Mouse (Mus musculus): Measurements from ENCODE around the gene Itpkb.

Itpkb gene

DNA sequence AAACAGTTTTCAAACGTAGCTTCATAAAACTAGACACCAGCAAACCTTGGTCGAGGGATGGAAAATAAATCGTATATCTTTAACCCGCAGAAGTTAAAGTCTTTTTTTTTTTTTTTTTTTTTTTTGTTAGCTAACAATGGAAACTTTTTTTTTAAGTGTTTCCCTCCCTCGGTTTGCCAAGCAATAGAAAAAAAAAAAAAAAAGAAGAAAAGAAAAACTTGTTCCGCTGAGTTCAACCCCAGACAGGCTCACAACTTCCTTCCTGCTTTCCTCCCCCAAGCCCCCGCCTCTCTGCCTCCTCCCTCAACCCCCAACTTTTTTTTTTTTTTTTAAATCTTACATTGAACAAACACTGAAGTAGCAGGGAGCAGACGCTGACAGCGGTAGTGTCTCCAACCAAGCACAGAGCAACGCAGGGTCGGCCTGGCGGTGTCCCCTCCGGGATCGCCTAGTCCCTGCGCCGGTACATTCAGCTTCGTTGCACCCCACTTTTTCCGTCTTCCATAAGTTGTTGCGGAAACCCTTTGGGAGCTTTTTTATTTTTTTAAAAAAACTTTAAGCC, at the start of gene Itpkb:
Gene Itpkb, plus strand, starts transcription at position 341 of the 562 bp plus-strand sequence.
- peak; percentile 66 for DNase-seq (ENCODE audit: low read depth, low spot score)

GRCm38 (mm10) chr1:180282581-180282980, 47.7 kb upstream of the Itpkb start:
- peak; percentile 49 for DNase-seq (ENCODE audit: low read depth, low spot score)

GRCm38 (mm10) chr1:180283813-180284768, 46.2 kb upstream of the Itpkb start:
- peak; percentile 73 for DNase-seq (ENCODE audit: low read depth, low spot score)

- DNase-seq (ENCODE audit: low read depth, low spot score) = peak; percentile 49
Measured at GRCm38 (mm10) chr1:180286081-180286831, 44.0 kb upstream of the Itpkb start.

DNA sequence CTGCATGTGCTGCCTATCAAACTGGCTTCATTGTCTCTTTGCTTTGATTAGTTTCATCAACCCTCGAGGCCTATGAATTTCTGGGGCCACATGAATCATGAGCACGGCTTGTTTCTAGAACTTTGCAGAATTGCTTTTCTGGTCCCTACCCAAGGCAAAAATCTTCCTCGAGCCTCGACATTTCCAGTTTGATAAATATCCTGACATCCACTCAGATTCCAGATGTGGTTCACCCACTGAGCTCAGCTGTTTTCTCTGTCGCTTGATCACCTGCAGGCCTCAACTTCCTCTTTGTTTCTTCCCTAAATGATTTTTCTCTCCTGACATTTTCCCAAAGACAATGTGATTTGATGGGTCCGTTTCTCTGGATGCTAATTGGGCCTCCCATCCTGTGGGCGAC, 42.1 kb upstream of the Itpkb start:
- no peak for DNase-seq (ENCODE audit: low read depth, low spot score)

GRCm38 (mm10) chr1:180288872-180289468, 41.3 kb upstream of the Itpkb start:
- no peak for DNase-seq (ENCODE audit: low read depth, low spot score)

DNA sequence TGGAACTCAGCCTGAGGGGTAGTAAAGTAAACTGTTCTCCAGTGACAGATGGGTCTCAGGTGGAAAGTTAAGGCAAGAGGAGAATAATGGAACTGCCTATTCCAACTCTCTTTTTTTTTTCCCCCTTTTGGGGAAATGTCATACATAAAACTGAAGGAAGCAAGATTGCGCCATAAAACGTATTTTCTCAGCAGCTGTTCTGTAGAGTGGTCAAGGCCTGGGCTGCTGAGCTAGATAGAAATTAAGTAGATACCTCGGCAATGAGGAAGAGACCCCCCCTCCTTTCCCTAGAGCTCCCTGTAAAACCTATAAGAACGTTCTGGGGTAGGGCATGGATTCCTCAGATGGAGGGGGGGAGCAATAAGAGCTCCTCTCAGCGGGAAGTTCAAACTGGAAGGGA, 40.5 kb upstream of the Itpkb start:
- no peak for DNase-seq (ENCODE audit: low read depth, low spot score)

- DNase-seq (ENCODE audit: low read depth, low spot score) = no peak
Measured at GRCm38 (mm10) chr1:180290358-180290757, 39.9 kb upstream of the Itpkb start.

- DNase-seq (ENCODE audit: low read depth, low spot score) = no peak
Measured at GRCm38 (mm10) chr1:180296088-180296487, 34.2 kb upstream of the Itpkb start.

- no peak for DNase-seq (ENCODE audit: low read depth, low spot score)
Measured at GRCm38 (mm10) chr1:180299697-180300096, 30.6 kb upstream of the Itpkb start.

DNA sequence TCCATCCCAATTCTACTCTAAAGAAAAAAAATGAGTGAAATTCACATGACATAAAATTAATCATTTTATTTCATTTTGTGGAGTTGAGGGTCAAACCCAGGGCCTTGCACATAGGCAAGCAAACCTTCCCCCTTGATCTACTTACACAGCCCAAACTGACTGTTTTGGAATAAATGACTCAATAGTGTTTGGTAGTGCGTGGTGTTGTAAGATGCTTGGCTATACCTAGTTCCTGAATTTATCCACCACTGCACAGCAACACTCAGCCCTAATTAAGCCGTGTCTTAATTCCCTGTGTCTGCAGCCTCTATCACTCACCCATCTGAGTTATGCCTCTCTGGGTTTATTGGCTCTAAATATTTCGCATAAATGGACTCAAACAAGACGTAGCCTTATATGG, 30.0 kb upstream of the Itpkb start:
- no peak for DNase-seq (ENCODE audit: low read depth, low spot score)

DNA sequence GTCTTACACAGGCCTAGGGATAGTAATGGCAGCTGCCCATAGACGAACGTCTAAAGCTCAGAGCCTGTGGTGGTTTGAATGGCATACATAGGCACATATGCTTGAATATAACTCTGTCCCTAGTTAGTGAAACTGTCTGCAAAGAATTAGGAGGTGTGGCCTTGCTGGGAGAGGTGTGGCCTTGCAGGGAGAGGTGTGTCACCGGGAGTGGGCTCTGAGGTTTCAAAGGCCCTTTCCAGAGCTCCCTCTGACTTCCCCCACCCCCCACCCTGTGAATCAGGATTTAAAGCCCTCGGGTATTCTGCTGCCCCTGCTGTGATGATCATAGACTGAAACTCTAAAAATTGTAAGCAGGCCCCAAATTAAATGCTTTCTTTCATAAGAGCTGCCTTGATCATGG, 29.3 kb upstream of the Itpkb start:
- no peak for DNase-seq (ENCODE audit: low read depth, low spot score)

- DNase-seq (ENCODE audit: low read depth, low spot score) = no peak
Measured at GRCm38 (mm10) chr1:180302253-180303120, 27.8 kb upstream of the Itpkb start.

DNA sequence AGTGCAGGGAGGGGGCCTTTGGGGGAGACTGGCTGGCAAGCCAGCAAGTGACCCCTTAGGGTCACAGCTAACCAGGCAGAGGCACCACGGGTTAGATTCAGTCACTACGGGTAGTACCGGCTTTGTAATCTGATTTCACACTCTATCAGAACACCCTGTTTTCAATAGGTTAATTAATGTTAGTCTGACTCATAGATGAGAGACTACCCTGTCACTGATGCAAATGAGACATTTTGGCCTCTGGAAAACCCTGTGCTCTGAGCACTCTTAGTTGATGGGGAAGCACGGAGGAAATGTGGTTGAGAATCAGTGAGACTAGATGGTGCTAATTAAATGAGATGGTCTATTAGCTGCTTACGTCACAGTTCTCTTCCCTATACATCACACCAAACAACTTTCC, 26.7 kb upstream of the Itpkb start:
- DNase-seq (ENCODE audit: low read depth, low spot score) = no peak

GRCm38 (mm10) chr1:180306889-180307288, 23.4 kb upstream of the Itpkb start:
- DNase-seq (ENCODE audit: low read depth, low spot score) = no peak

- no peak for DNase-seq (ENCODE audit: low read depth, low spot score)
Measured at GRCm38 (mm10) chr1:180307661-180308060, 22.6 kb upstream of the Itpkb start.

- DNase-seq (ENCODE audit: low read depth, low spot score) = no peak
Measured at GRCm38 (mm10) chr1:180308897-180309296, 21.4 kb upstream of the Itpkb start.

- DNase-seq (ENCODE audit: low read depth, low spot score) = no peak
Measured at GRCm38 (mm10) chr1:180312286-180312685, 18.0 kb upstream of the Itpkb start.

DNA sequence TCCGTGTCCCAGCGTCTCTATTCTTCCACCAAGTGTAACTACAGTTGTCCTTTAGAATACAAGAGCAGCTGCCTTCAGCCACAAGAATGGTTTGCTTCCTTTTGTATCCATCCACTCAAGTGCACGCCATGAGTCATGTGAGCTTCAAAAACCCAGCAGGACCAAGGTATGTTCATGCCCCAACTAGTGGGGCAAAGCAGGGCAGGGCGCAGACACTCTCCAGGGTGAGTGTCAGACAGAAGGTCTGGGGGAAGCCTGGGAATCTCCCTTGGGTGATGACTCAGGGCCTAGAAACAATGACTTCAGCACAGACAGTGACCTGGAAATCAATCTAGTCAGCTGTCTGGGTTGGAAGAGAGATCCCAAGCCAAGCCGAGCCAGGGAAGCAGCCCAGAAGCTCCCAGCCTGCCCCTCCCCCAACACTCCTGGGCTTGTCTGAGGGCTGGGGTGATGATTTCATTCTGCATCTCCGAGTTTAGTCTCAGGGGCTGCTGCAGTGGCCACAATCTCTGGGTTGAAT, 17.4 kb upstream of the Itpkb start:
- peak; percentile 72 for DNase-seq (ENCODE audit: low read depth, low spot score)

All from mesoderm, embryonic 11.5 days (tissue).